Mouse (Mus musculus) hindbrain, embryonic 14.5 days (tissue): ENCODE data around the gene Med25. TPM values are rescaled to one million over a fixed set of nuclear protein-coding genes. Genes with fewer than 3 reads are reported as not detected.

ENCODE experiments used
- ATAC-seq: fragments of 200-750 bp; cut with Nextera tagmentation; 2 replicates; pipeline ENCODE4 v1.8.0; 2017; ENCODE audit warnings: moderate number of reproducible peaks, mild to moderate bottlenecking, moderate TSS enrichment, moderate library complexity; ENCODE audit not compliant: low FRiP score
- DNase-seq: peaks from one replicate; pipeline ENCODE4 v3.0.0-alpha.2; 2015; ENCODE audit warnings: low spot score
- H3K27ac ChIP-seq: fragments of 300-500 bp; sonication (generic); 2 replicates; pipeline ENCODE4 v1.5.1; 2014; ENCODE audit warnings: mild to moderate bottlenecking, moderate library complexity
- H3K27me3 ChIP-seq: fragments of 300-500 bp; sonication (generic); 2 replicates; pipeline ENCODE4 v1.6.1; 2014; ENCODE audit warnings: mild to moderate bottlenecking, low read length, mixed read lengths; ENCODE audit not compliant: control insufficient read depth, insufficient read depth
- H3K36me3 ChIP-seq: fragments of 300-500 bp; sonication (generic); replicated peaks from 2 replicates; pipeline ENCODE4 v1.6.1; 2014; ENCODE audit not compliant: control insufficient read depth, insufficient read depth
- H3K4me1 ChIP-seq: fragments of 300-500 bp; sonication (generic); replicated peaks from 2 replicates; pipeline ENCODE4 v1.6.1; 2014; ENCODE audit warnings: antibody characterized with exemption, low read length, mixed read lengths; ENCODE audit not compliant: control insufficient read depth, insufficient read depth
- H3K4me2 ChIP-seq: fragments of 300-500 bp; sonication (generic); replicated peaks from 2 replicates; pipeline ENCODE4 v1.6.1; 2014; ENCODE audit warnings: mild to moderate bottlenecking, moderate library complexity
- H3K4me3 ChIP-seq: fragments of 300-500 bp; sonication (generic); replicated peaks from 2 replicates; pipeline ENCODE4 v1.5.1; 2014; ENCODE audit warnings: mild to moderate bottlenecking, low read length
- H3K9ac ChIP-seq: fragments of 300-500 bp; sonication (generic); 2 replicates; pipeline ENCODE4 v1.6.1; 2014
- H3K9me3 ChIP-seq: fragments of 300-500 bp; sonication (generic); 2 replicates; pipeline ENCODE4 v1.6.1; 2016; ENCODE audit warnings: low read length; ENCODE audit not compliant: control insufficient read depth
- WGBS: fragments of 180-500 bp; shearing (Covaris S2); extraction: QIAGEN DNeasy Blood & Tissue Kit; methylation state at CpG from one replicate; pipeline ENCODE4 v1.1.7; 2014; 5-methylcytosine and 5-hydroxymethylcytosine counted together
- polyA plus RNA-seq: library from polyadenylated mRNA; unstranded; fragments of >200 nt; fragmentation: Nextera tagmentation; extraction: Ambion mirVana; gene quantifications from 2 replicates; pipeline ENCODE4 v1.2.1, GENCODE M21; 2014

The Med25 gene
- polyA plus RNA-seq, 1 experiment from 2014 or later = 90.6 TPM

GRCm38 (mm10) chr7:44853065-44853464 is 39.4 kb downstream of the Med25 start:
- H3K27me3 ChIP-seq = no peaks in the 10 kb centered on the region
- H3K4me3 ChIP-seq = no peak overlapping the region
- no peak overlapping the region for H3K9ac ChIP-seq
- no peaks in the 10 kb centered on the region for H3K9me3 ChIP-seq
- peaks cover 38% of the 10 kb centered on the region for H3K4me1 ChIP-seq
- DNase-seq = no peak
- H3K27ac ChIP-seq = no peak overlapping the region
- no peak overlapping the region for H3K4me2 ChIP-seq
- no peak for ATAC-seq
- peaks cover 11% of the 10 kb centered on the region; the same call in 1 of the 2 replicates for H3K36me3 ChIP-seq
- 95% methylated on average over 2 of the region's 2 CpGs for WGBS

GRCm38 (mm10) chr7:44852259-44853027 is 40.1 kb downstream of the Med25 start:
- no peak for ATAC-seq
- H3K27me3 ChIP-seq = no peaks in the 10 kb centered on the region
- no peak overlapping the region for H3K4me3 ChIP-seq
- no peak overlapping the region for H3K9ac ChIP-seq
- no peak overlapping the region for H3K4me2 ChIP-seq
- H3K36me3 ChIP-seq = peaks cover 11% of the 10 kb centered on the region; the same call in 1 of the 2 replicates
- no peak for DNase-seq
- H3K27ac ChIP-seq = no peak overlapping the region
- peaks cover 39% of the 10 kb centered on the region for H3K4me1 ChIP-seq
- 92% methylated on average over 36 of the region's 36 CpGs for WGBS
- H3K9me3 ChIP-seq = no peaks in the 10 kb centered on the region

GRCm38 (mm10) chr7:44851625-44852234 is 40.8 kb downstream of the Med25 start:
- H3K9me3 ChIP-seq = no peaks in the 10 kb centered on the region
- peak overlapping the region; percentile 74; the same call in 1 of the 2 replicates for H3K4me3 ChIP-seq
- H3K9ac ChIP-seq = 0 out of 2 replicates have a peak overlapping the region, but pooled peaks have one; percentile 87
- H3K27ac ChIP-seq = no peak overlapping the region
- ATAC-seq (no peak), DNase-seq (no peak)
- no peaks in the 10 kb centered on the region for H3K27me3 ChIP-seq
- H3K4me1 ChIP-seq = peaks cover 40% of the 10 kb centered on the region
- H3K36me3 ChIP-seq = peaks cover 13% of the 10 kb centered on the region
- H3K4me2 ChIP-seq = peak overlapping the region; percentile 85; the same call in 1 of the 2 replicates
- WGBS = 94% methylated on average over 12 of the region's 12 CpGs

- Histone ChIP-seq H3K9ac (peak overlapping the region; percentile 87), H3K36me3 (peaks cover 20% of the 10 kb centered on the region), H3K27ac (peak overlapping the region; percentile 98; the same call in 1 of the 2 replicates), H3K4me2 (peak overlapping the region; percentile 85), H3K4me3 (peak overlapping the region; percentile 74), H3K9me3 (no peaks in the 10 kb centered on the region), H3K27me3 (no peaks in the 10 kb centered on the region), H3K4me1 (peaks cover 35% of the 10 kb centered on the region)
- no peak for DNase-seq
- ATAC-seq = no peak
- 79% methylated on average over 8 of the region's 8 CpGs for WGBS
These were observed 41.5 kb downstream of the Med25 start for GRCm38 (mm10) chr7:44850789-44851624.

GRCm38 (mm10) chr7:44850146-44850545 is 42.4 kb downstream of the Med25 start:
- WGBS = under 1% methylated on average over 31 of the region's 33 CpGs
- Histone ChIP-seq H3K4me2 (peak overlapping the region; percentile 85), H3K9ac (peak overlapping the region; percentile 87), H3K27ac (peak overlapping the region; percentile 98), H3K27me3 (no peaks in the 10 kb centered on the region), H3K4me3 (peak overlapping the region; percentile 74), H3K9me3 (no peaks in the 10 kb centered on the region), H3K36me3 (peaks cover 28% of the 10 kb centered on the region), H3K4me1 (peaks cover 35% of the 10 kb centered on the region)
- peak; percentile 49 for ATAC-seq
- peak; percentile 72 for DNase-seq

- under 1% methylated on average over 41 of the region's 41 CpGs for WGBS
- DNase-seq = peak; percentile 92
These were observed 42.9 kb downstream of the Med25 start for GRCm38 (mm10) chr7:44849416-44850111.

GRCm38 (mm10) chr7:44848561-44849415 is 43.7 kb downstream of the Med25 start, which contains the start of the genes Akt1s1 and Tbc1d17:
Gene Akt1s1 (plus strand): TSS chr7:44848991.
Gene Tbc1d17 (minus strand): TSS chr7:44849079.
- WGBS = under 1% methylated on average over 54 of the region's 54 CpGs
- peak; percentile 88 for ATAC-seq
- H3K27me3 ChIP-seq = no peaks in the 10 kb centered on the region
- peaks cover 25% of the 10 kb centered on the region for H3K4me1 ChIP-seq
- peak; percentile 99 for DNase-seq
- H3K9ac ChIP-seq = peak within 1 kb of the TSS; percentile 87
- peak within 1 kb of the TSS; percentile 98 for H3K27ac ChIP-seq
- H3K36me3 ChIP-seq = peaks cover 39% of the 10 kb centered on the region
- H3K9me3 ChIP-seq = no peaks in the 10 kb centered on the region
- H3K4me2 ChIP-seq = peak within 1 kb of the TSS; percentile 85
- H3K4me3 ChIP-seq = peak within 1 kb of the TSS; percentile 74

More at GRCm38 (mm10) chr7:44849416-44850111, 42.9 kb downstream of the Med25 start:
- Histone ChIP-seq H3K9ac (peak overlapping the region; percentile 87), H3K27ac (peak overlapping the region; percentile 98), H3K36me3 (peaks cover 32% of the 10 kb centered on the region), H3K9me3 (no peaks in the 10 kb centered on the region), H3K4me2 (peak overlapping the region; percentile 85), H3K4me1 (peaks cover 32% of the 10 kb centered on the region), H3K27me3 (no peaks in the 10 kb centered on the region), H3K4me3 (peak overlapping the region; percentile 74)
- ATAC-seq = peak; percentile 73

- no peaks in the 10 kb centered on the region for H3K9me3 ChIP-seq
- peak overlapping the region; percentile 85 for H3K4me2 ChIP-seq
- no peaks in the 10 kb centered on the region for H3K27me3 ChIP-seq
- WGBS = 81% methylated on average over 5 of the region's 5 CpGs
- H3K4me3 ChIP-seq = peak overlapping the region; percentile 74
- no peak for ATAC-seq
- H3K4me1 ChIP-seq = peaks cover 19% of the 10 kb centered on the region
- peak overlapping the region; percentile 98 for H3K27ac ChIP-seq
- no peak for DNase-seq
- H3K36me3 ChIP-seq = peaks cover 45% of the 10 kb centered on the region
- H3K9ac ChIP-seq = peak overlapping the region; percentile 50
These were observed 44.7 kb downstream of the Med25 start for GRCm38 (mm10) chr7:44847772-44848171.
